Mouse (Mus musculus) forelimb bud, embryonic 11.5 days (tissue): ENCODE results near the gene Tmem54.

Source experiments
- DNase-seq: peaks from one replicate; pipeline ENCODE4 v3.0.0-alpha.2; 2012; ENCODE audit warnings: low read depth, low spot score

Gene Tmem54

GRCm38 (mm10) chr4:129149321-129149720 lies 44.0 kb downstream of the Tmem54 start:
- no peak for DNase-seq

- no peak for DNase-seq
Observed at GRCm38 (mm10) chr4:129151276-129151811, 46.0 kb downstream of the Tmem54 start.

GRCm38 (mm10) chr4:129157541-129157940 lies 52.2 kb downstream of the Tmem54 start:
- DNase-seq: no peak

- DNase-seq: no peak
Observed at GRCm38 (mm10) chr4:129158549-129158948, 53.2 kb downstream of the Tmem54 start.

- DNase-seq: no peak
Observed at GRCm38 (mm10) chr4:129161076-129161475, 55.7 kb downstream of the Tmem54 start.
